Mouse (Mus musculus) megakaryocyte, embryonic 14.5 days (primary cell): Measurements from ENCODE around the gene Slc22a14.

Experiments used
- FLI1 ChIP-seq: IDR thresholded peaks from 2 replicates; pipeline ENCODE4 v1.6.1; 2012; ENCODE audit warnings: low read length, inconsistent platforms, mixed read lengths
- GATA1 ChIP-seq: IDR thresholded peaks from 3 replicates; pipeline ENCODE4 v1.6.1; 2012; ENCODE audit warnings: mixed read lengths, low read length, inconsistent platforms, borderline replicate concordance

DNA sequence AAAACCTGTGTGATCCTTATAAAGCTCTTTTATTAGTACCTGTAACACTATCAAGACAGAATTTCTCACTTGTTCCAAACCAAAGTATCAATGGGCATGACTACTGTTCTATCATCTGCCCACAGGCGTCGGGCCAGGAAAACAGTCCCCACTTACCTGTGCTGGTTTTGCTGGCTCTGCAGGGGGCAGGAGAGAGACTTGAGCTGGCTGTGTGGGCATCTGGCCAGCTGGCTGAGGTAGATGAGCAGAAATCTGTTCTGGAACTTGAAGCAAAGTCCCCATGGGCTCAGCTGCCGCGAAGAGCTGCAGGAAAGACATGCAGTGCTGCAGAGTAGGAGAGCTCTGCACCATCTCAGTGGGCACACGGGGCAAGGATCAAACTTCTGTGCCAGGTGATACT, 118.5 kb downstream of the Slc22a14 start:
- no peak for TF ChIP-seq GATA1
- TF ChIP-seq FLI1 = no peak
